Mouse (Mus musculus) left cerebral cortex, postnatal 25 days (tissue): ENCODE data around the gene Faap20. TPM values are rescaled to one million over a fixed set of nuclear protein-coding genes. Genes with fewer than 3 reads are reported as not detected.

Experiments used
- DNase-seq, 2 experiments: peaks; one replicate each; pipeline ENCODE4 v3.0.0; 2022; ENCODE audit warnings: low spot score in 2 of 2, mixed read lengths in 1 of 2
- intact Hi-C: fragments of 180-260 bp; cut with DNase I; formaldehyde crosslinking; loops from one replicate; pipeline ENCODE4 v1.15.1; 2025
- total RNA-seq, 2 experiments: library from RNA; stranded (reverse); gene quantifications; 2 replicates each; pipeline ENCODE4 v1.2.3; 2021

Gene Faap20
- total RNA-seq, 2 experiments from 2014 or later = 24.2 to 27.3 TPM

- no peak for DNase-seq
- intact Hi-C loops = loop anchor here (2.0 kb wide), 2 partner anchors 47 to 69 kb away; no protein-coding TSS in a partner anchor
These were observed 30.1 kb upstream of the Faap20 start for GRCm38 (mm10) chr4:155219271-155220212.

GRCm38 (mm10) chr4:155220213-155221100 is 29.1 kb upstream of the Faap20 start:
- no peak for DNase-seq
- intact Hi-C loops = loop anchor here (2.0 kb wide), 2 partner anchors 48 to 70 kb away; no protein-coding TSS in a partner anchor

DNA sequence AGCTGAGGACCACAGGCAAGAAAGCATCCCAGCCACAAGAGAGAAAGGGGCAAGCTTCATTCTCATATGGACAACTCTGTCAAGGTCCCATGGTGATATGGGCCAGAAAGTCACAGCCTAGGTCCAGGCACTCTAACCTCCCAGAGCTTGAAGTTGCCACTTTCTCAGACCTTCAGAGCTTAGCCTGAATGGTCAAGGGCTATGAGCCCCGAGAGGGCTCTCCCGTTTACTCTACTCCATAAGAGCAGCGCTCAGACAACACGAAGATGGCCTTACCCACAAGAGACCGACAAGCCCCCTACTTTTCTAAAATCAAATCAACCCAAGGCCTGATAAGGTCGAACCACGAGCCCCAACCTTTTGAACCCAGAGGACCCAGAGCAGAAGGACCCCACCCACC is 28.5 kb upstream of the Faap20 start:
- no peak for DNase-seq
- intact Hi-C loops = loop anchor here (2.0 kb wide), 2 partner anchors 48 to 70 kb away; no protein-coding TSS in a partner anchor

GRCm38 (mm10) chr4:155221599-155222551 is 27.7 kb upstream of the Faap20 start:
- intact Hi-C loops = loop anchor here (2.0 kb wide), 3 partner anchors 27 to 71 kb away; partner anchors contain the start of gene Faap20
- peak; percentile 77 to 83 for DNase-seq

GRCm38 (mm10) chr4:155222552-155222840 is 27.1 kb upstream of the Faap20 start, which contains the start of gene Ski:
TSS of gene Ski (minus strand) at chr4:155222592.
- intact Hi-C loops = loop anchor here (2.0 kb wide), 1 partner anchor 26 kb away; the partner anchor contains the start of gene Faap20
- DNase-seq = no peak

- intact Hi-C loops = loop anchor here (2.0 kb wide), 1 partner anchor 26 kb away; the partner anchor contains the start of gene Faap20
- DNase-seq = peak; percentile 99 to 100
These were observed 26.6 kb upstream of the Faap20 start for GRCm38 (mm10) chr4:155222841-155223593.

DNA sequence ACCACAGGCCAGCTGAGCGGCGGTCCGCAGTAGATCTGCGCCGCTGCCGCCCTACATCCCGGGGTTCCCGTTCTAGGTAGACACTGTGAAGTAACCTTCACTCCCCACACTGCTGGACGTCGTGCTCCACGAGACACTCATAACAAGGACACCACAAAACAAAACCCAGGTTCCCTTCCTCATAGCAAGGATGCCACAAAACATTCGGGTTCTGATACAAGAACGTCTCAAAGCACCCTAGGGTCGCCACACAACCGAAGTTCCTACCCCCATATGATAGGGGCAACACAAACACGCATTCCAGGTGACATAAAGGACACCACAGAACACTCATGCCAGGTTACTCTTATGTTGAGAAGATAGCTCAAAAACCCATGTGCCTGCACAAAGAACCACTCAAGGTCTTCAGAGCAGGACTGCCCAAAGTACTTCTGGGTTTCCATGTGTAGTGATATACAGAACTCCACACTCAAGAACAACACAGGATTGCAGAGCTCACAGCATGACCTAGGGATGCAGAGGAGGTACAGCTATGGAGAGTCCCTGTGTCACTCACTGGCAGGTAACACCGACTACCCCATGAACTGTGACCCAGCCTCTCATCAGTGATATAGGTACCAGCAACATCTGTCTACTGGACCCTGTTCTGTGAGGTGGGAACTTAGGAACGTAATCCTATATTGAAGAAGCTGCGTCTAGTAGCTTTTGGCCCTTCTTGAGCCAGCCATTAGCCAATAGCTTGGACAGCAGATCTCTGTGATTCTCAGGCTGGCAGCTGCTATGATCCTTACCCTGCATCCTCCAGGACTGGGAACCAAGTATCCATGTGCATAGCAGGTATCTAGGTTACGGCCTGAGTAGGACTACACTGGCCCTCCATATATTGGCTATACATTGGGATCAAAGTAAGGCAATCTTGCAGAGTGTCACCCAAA is 25.7 kb upstream of the Faap20 start:
- no peak for DNase-seq
- intact Hi-C loops = loop anchor here (2.0 kb wide), 1 partner anchor 25 kb away; the partner anchor contains the start of gene Faap20

DNA sequence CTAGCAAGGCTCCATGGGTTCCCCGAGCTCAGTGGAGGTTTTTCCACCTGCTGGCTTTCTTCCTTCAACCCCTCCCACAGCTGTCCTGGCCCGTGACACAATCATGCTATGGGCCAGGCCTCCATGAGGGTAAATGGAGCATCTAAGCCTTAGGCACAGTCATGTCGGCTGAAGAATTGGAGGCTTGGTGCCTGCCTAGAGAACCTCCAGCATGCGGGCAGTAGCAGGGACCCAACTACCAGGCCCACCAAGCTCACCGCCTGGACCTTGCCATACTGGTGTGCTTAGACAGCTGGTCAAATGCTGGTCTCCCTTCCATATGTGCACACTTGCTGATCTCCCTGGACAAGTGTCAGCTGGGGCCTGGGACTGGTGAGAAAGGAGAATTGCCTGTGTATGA is 23.7 kb upstream of the Faap20 start:
- DNase-seq = no peak
- intact Hi-C loops = no loop called here

DNA sequence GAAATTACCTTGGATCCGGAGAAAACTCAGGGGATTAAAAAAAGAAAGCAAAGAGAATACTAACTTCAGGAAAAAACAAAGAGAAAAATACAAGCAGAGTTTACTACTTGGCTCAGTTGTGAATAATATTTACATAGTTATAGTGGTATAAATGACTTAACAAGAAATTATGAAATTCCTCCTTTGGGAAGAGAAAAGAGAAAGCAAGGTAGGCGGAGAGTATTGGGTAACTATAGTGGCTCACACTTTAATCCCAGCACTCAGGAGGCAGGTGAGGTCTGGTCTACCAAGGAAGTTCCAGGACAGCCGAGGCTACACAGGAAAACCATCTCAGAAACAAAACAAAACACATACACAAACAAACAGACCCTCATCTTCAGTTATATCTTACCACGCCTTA is 21.6 kb upstream of the Faap20 start:
- no peak for DNase-seq
- intact Hi-C loops = no loop called here

GRCm38 (mm10) chr4:155228461-155228860 is 21.1 kb upstream of the Faap20 start:
- no peak for DNase-seq
- intact Hi-C loops = no loop called here

- DNase-seq = peak; percentile 84 to 95
- intact Hi-C loops = no loop called here
These were observed 15.7 kb upstream of the Faap20 start for GRCm38 (mm10) chr4:155233878-155234277.

DNA sequence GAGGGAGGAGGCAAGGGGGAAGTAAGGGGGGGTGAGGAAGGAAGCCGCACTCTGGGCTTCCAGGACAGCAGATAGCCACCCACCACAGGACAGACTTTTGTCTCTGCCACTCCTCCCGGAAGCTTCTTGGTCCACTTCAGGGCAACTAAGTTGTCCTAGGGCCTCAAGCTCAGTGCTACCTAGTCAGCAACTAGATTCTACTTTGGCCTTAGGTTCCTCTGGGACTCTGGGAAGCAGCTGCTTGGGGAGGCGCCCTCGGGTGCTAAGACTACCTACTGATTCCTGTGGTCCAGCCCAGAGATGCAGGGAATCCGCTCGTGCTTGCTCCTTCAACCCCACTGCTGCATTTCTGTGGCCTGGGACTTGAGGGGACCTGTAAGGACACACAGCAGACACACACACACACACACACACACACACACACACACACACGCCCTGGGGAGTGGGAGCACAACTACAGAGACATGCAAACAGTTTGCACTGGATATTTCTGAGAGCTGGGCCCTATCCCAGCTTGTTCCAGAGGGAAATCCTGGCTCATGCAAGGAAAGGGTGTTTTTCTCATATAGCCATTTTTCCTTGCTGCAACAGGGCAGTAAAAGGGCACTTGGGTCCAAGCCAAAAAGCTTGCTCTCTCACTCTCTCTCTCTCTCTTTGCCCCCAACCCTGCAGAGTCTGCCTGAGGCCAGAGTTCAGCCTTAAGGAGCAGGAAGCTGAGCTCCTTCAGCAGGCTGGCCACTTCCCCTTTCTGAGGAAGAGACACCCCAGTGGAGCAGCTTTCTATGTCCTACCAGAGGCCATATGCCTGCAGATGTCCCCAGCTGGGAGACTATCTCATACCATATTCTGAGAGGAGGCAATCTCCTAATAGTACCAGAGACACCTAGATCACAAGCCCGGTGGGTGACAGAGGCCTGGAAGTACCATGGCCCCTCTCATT is 15.0 kb upstream of the Faap20 start:
- intact Hi-C loops = no loop called here
- peak in 1 of 2 experiments; percentile 52 for DNase-seq

GRCm38 (mm10) chr4:155235311-155236119 is 14.1 kb upstream of the Faap20 start:
- DNase-seq = peak; percentile 92 to 98
- intact Hi-C loops = no loop called here

GRCm38 (mm10) chr4:155236737-155237385 is 12.7 kb upstream of the Faap20 start:
- intact Hi-C loops = no loop called here
- no peak for DNase-seq

GRCm38 (mm10) chr4:155238276-155238675 is 11.3 kb upstream of the Faap20 start:
- DNase-seq = no peak
- intact Hi-C loops = no loop called here
